Mouse (Mus musculus): ENCODE measurements around the gene Supt6. TPM values are rescaled to one million over a fixed set of nuclear protein-coding genes. Genes with fewer than 3 reads are reported as not detected.

Supt6 gene
- polyA plus RNA-seq, 1 experiment from 2014 or later = 20.2 TPM

- Histone ChIP-seq H3K36me3 (peaks cover 64% of the 10 kb centered on the region), H3K4me3 (peak overlapping the region; percentile 97; the same call in 1 of the 2 replicates), H3K9me3 (replicated peaks) (no peaks in the 10 kb centered on the region), H3K9ac (peak overlapping the region; percentile 99), H3K27me3 (replicated peaks) (no peaks in the 10 kb centered on the region), H3K4me2 (peak overlapping the region; percentile 100), H3K27ac (peak overlapping the region; percentile 93), H3K4me1 (peaks cover 79% of the 10 kb centered on the region)
- no peak for ATAC-seq
- WGBS (ENCODE audit: insufficient replicate concordance) = 76% methylated on average over 6 of the region's 6 CpGs
These were observed 83.3 kb downstream of the Supt6 start for GRCm38 (mm10) chr11:78162504-78162903.

- Histone ChIP-seq H3K4me1 (peaks cover 75% of the 10 kb centered on the region), H3K4me3 (peak overlapping the region; percentile 97; the same call in 1 of the 2 replicates), H3K27ac (peak overlapping the region; percentile 49), H3K27me3 (replicated peaks) (no peaks in the 10 kb centered on the region), H3K9ac (peak overlapping the region; percentile 99), H3K36me3 (peaks cover 65% of the 10 kb centered on the region), H3K4me2 (peak overlapping the region; percentile 100), H3K9me3 (replicated peaks) (no peaks in the 10 kb centered on the region)
- 61% methylated on average over 4 of the region's 4 CpGs for WGBS (ENCODE audit: insufficient replicate concordance)
- ATAC-seq = no peak
These were observed 83.8 kb downstream of the Supt6 start for GRCm38 (mm10) chr11:78161968-78162367.

GRCm38 (mm10) chr11:78161169-78161568 lies 84.6 kb downstream of the Supt6 start:
- no peak overlapping the region for H3K4me3 ChIP-seq
- H3K27ac ChIP-seq = peak overlapping the region; percentile 41
- no peaks in the 10 kb centered on the region for H3K27me3 ChIP-seq (replicated peaks)
- no peak for ATAC-seq
- 0 out of 2 replicates have a peak overlapping the region, but pooled peaks have one; percentile 99 for H3K9ac ChIP-seq
- H3K9me3 ChIP-seq (replicated peaks) = no peaks in the 10 kb centered on the region
- peaks cover 67% of the 10 kb centered on the region for H3K4me1 ChIP-seq
- no peak overlapping the region for H3K4me2 ChIP-seq
- WGBS (ENCODE audit: insufficient replicate concordance) = 83% methylated on average over 14 of the region's 14 CpGs
- peaks cover 70% of the 10 kb centered on the region for H3K36me3 ChIP-seq

- no peak overlapping the region for H3K4me2 ChIP-seq
- H3K9me3 ChIP-seq (replicated peaks) = no peaks in the 10 kb centered on the region
- H3K36me3 ChIP-seq = peaks cover 74% of the 10 kb centered on the region
- H3K27ac ChIP-seq = peak overlapping the region; percentile 41; the same call in 1 of the 2 replicates
- H3K9ac ChIP-seq = no peak overlapping the region
- no peaks in the 10 kb centered on the region for H3K27me3 ChIP-seq (replicated peaks)
- 81% methylated on average over 3 of the region's 3 CpGs for WGBS (ENCODE audit: insufficient replicate concordance)
- H3K4me1 ChIP-seq = peaks cover 62% of the 10 kb centered on the region
- no peak for ATAC-seq
- no peak overlapping the region for H3K4me3 ChIP-seq
These were observed 85.1 kb downstream of the Supt6 start for GRCm38 (mm10) chr11:78160675-78161074.

GRCm38 (mm10) chr11:78160171-78160570 lies 85.6 kb downstream of the Supt6 start:
- no peaks in the 10 kb centered on the region for H3K9me3 ChIP-seq (replicated peaks)
- no peak overlapping the region for H3K4me2 ChIP-seq
- H3K36me3 ChIP-seq = peaks cover 79% of the 10 kb centered on the region
- no peak for ATAC-seq
- no peaks in the 10 kb centered on the region for H3K27me3 ChIP-seq (replicated peaks)
- no peak overlapping the region for H3K4me3 ChIP-seq
- WGBS (ENCODE audit: insufficient replicate concordance) = 87% methylated on average over 18 of the region's 18 CpGs
- H3K27ac ChIP-seq = peak overlapping the region; percentile 41; the same call in 1 of the 2 replicates
- H3K4me1 ChIP-seq = peaks cover 60% of the 10 kb centered on the region
- no peak overlapping the region for H3K9ac ChIP-seq

GRCm38 (mm10) chr11:78159557-78159956 lies 86.2 kb downstream of the Supt6 start:
- Histone ChIP-seq H3K4me3 (no peak overlapping the region), H3K27ac (peak overlapping the region; percentile 28; the same call in 1 of the 2 replicates), H3K27me3 (replicated peaks) (no peaks in the 10 kb centered on the region), H3K9me3 (replicated peaks) (no peaks in the 10 kb centered on the region), H3K4me2 (no peak overlapping the region), H3K36me3 (peaks cover 85% of the 10 kb centered on the region), H3K9ac (no peak overlapping the region), H3K4me1 (peaks cover 60% of the 10 kb centered on the region)
- no peak for ATAC-seq
- WGBS (ENCODE audit: insufficient replicate concordance) = 83% methylated on average over 7 of the region's 7 CpGs

- Histone ChIP-seq H3K4me3 (no peak overlapping the region), H3K27ac (0 out of 2 replicates have a peak overlapping the region, but pooled peaks have one; percentile 28), H3K4me2 (no peak overlapping the region), H3K36me3 (peaks cover 89% of the 10 kb centered on the region), H3K9me3 (replicated peaks) (no peaks in the 10 kb centered on the region), H3K27me3 (replicated peaks) (no peaks in the 10 kb centered on the region), H3K4me1 (peaks cover 56% of the 10 kb centered on the region), H3K9ac (no peak overlapping the region)
- WGBS (ENCODE audit: insufficient replicate concordance) = 21% methylated on average over 2 of the region's 2 CpGs
- peak; percentile 71 for ATAC-seq
These were observed 86.7 kb downstream of the Supt6 start for GRCm38 (mm10) chr11:78159096-78159495.

Small RNA genes lying within 50 kb of the gene (microRNA-seq; reads per million reads assigned to microRNA genes)
- gene Mir7653 = not detected

Other genes with a start within 250 kb of the Supt6 start
- 25.4 and 26.4 TPM in 2 replicates for gene Dhrs13, start 213.7 kb downstream of the Supt6 start, polyA plus RNA-seq (2016; fragmentation: Nextera tagmentation; extraction: Ambion mirVana)
- 31.7 and 32.0 TPM in 2 replicates for gene Flot2, start 208.1 kb downstream of the Supt6 start, polyA plus RNA-seq (2016; fragmentation: Nextera tagmentation; extraction: Ambion mirVana)
- 23.2 and 25.5 TPM in 2 replicates for gene Eral1, start 165.6 kb downstream of the Supt6 start, polyA plus RNA-seq (2016; fragmentation: Nextera tagmentation; extraction: Ambion mirVana)
- gene Fam222b, start 151.3 kb downstream of the Supt6 start, polyA plus RNA-seq (2016; fragmentation: Nextera tagmentation; extraction: Ambion mirVana) = 6.0 and 6.7 TPM in 2 replicates
- 45.4 and 47.6 TPM in 2 replicates for gene Traf4, start 80.4 kb downstream of the Supt6 start, polyA plus RNA-seq (2016; fragmentation: Nextera tagmentation; extraction: Ambion mirVana)
- 12.2 and 13.7 TPM in 2 replicates for gene Nek8, start 69.3 kb downstream of the Supt6 start, polyA plus RNA-seq (2016; fragmentation: Nextera tagmentation; extraction: Ambion mirVana)
- 62.6 and 67.1 TPM in 2 replicates for gene Tlcd1, start 69.3 kb downstream of the Supt6 start, polyA plus RNA-seq (2016; fragmentation: Nextera tagmentation; extraction: Ambion mirVana)
- gene Rpl23a, start 62.4 kb downstream of the Supt6 start, polyA plus RNA-seq (2016; fragmentation: Nextera tagmentation; extraction: Ambion mirVana) = 1,112 and 1,156 TPM in 2 replicates
- 20.3 and 24.0 TPM in 2 replicates for gene Rab34, start 57.6 kb downstream of the Supt6 start, polyA plus RNA-seq (2016; fragmentation: Nextera tagmentation; extraction: Ambion mirVana)
- gene Proca1, start 52.6 kb downstream of the Supt6 start, polyA plus RNA-seq (2016; fragmentation: Nextera tagmentation; extraction: Ambion mirVana) = 0.31 and 0.63 TPM in 2 replicates
- gene Sdf2, start 241 bp downstream of the Supt6 start, polyA plus RNA-seq (2016; fragmentation: Nextera tagmentation; extraction: Ambion mirVana) = 29.7 and 30.7 TPM in 2 replicates
- 52.1 and 53.8 TPM in 2 replicates for gene 2610507B11Rik, start 15.8 kb upstream of the Supt6 start, polyA plus RNA-seq (2016; fragmentation: Nextera tagmentation; extraction: Ambion mirVana)
- 0.22 and 0.23 TPM in 2 replicates for gene BC030499, start 44.9 kb upstream of the Supt6 start, polyA plus RNA-seq (2016; fragmentation: Nextera tagmentation; extraction: Ambion mirVana)
- gene Spag5, start 55.5 kb upstream of the Supt6 start, polyA plus RNA-seq (2016; fragmentation: Nextera tagmentation; extraction: Ambion mirVana) = 38.6 and 40.0 TPM in 2 replicates
- 4.7 and 5.1 TPM in 2 replicates for gene Aldoc, start 77.0 kb upstream of the Supt6 start, polyA plus RNA-seq (2016; fragmentation: Nextera tagmentation; extraction: Ambion mirVana)
- 40.8 and 42.6 TPM in 2 replicates for gene Pigs, start 82.4 kb upstream of the Supt6 start, polyA plus RNA-seq (2016; fragmentation: Nextera tagmentation; extraction: Ambion mirVana)
- gene Unc119, start 97.5 kb upstream of the Supt6 start, polyA plus RNA-seq (2016; fragmentation: Nextera tagmentation; extraction: Ambion mirVana) = 46.5 and 50.4 TPM in 2 replicates
- gene Foxn1, start 140.6 kb upstream of the Supt6 start, polyA plus RNA-seq (2016; fragmentation: Nextera tagmentation; extraction: Ambion mirVana) = not detected in 2 replicates
- gene Slc13a2, start 176.2 kb upstream of the Supt6 start, polyA plus RNA-seq (2016; fragmentation: Nextera tagmentation; extraction: Ambion mirVana) = 0.05 TPM in 1 of 2 replicates, not detected in the other
- 5.7 and 6.3 TPM in 2 replicates for gene Slc46a1, start 219.7 kb upstream of the Supt6 start, polyA plus RNA-seq (2016; fragmentation: Nextera tagmentation; extraction: Ambion mirVana)